Mouse (Mus musculus) neural tube, embryonic 13.5 days (tissue): Measurements from ENCODE around the gene Enho. TPM values are rescaled to one million over a fixed set of nuclear protein-coding genes. Genes with fewer than 3 reads are reported as not detected.

Experiments used
- ATAC-seq: fragments of 200-750 bp; cut with Nextera tagmentation; 2 replicates; pipeline ENCODE4 v1.8.0; 2017; ENCODE audit warnings: low read depth, mild to moderate bottlenecking, moderate TSS enrichment, moderate library complexity
- H3K27ac ChIP-seq: fragments of 300-500 bp; sonication (generic); replicated peaks from 2 replicates; pipeline ENCODE4 v1.5.1; 2015; ENCODE audit warnings: moderate library complexity, mild to moderate bottlenecking, inconsistent platforms
- H3K27me3 ChIP-seq: fragments of 300-500 bp; sonication (generic); 2 replicates; pipeline ENCODE4 v1.6.1; 2015; ENCODE audit warnings: mild to moderate bottlenecking, inconsistent platforms
- H3K36me3 ChIP-seq: fragments of 300-500 bp; sonication (generic); 2 replicates; pipeline ENCODE4 v1.6.1; 2015; ENCODE audit warnings: mild to moderate bottlenecking, inconsistent platforms
- H3K4me1 ChIP-seq: fragments of 300-500 bp; sonication (generic); replicated peaks from 2 replicates; pipeline ENCODE4 v1.6.1; 2015; ENCODE audit warnings: inconsistent platforms
- H3K4me2 ChIP-seq: fragments of 300-500 bp; sonication (generic); 2 replicates; pipeline ENCODE4 v1.6.1; 2015; ENCODE audit warnings: inconsistent platforms, mild to moderate bottlenecking, moderate library complexity
- H3K4me3 ChIP-seq: fragments of 300-500 bp; sonication (generic); 2 replicates; pipeline ENCODE4 v1.5.1; 2015; ENCODE audit warnings: mild to moderate bottlenecking, inconsistent platforms
- H3K9ac ChIP-seq: fragments of 300-500 bp; sonication (generic); 2 replicates; pipeline ENCODE4 v1.6.1; 2015; ENCODE audit warnings: moderate library complexity, mild to moderate bottlenecking, inconsistent platforms
- H3K9me3 ChIP-seq: fragments of 300-500 bp; sonication (generic); 2 replicates; pipeline ENCODE4 v1.6.1; 2016; ENCODE audit warnings: inconsistent platforms
- WGBS: fragments of 180-500 bp; shearing (Covaris S2); methylation state at CpG from one replicate; pipeline ENCODE4 v1.1.7; 2015; 5-methylcytosine and 5-hydroxymethylcytosine counted together
- polyA plus RNA-seq: library from polyadenylated mRNA; unstranded; fragments of >200 nt; fragmentation: Nextera tagmentation; extraction: Ambion mirVana; gene quantifications from 2 replicates; pipeline ENCODE4 v1.2.1, GENCODE M21; 2015

The Enho gene
- polyA plus RNA-seq, 1 experiment from 2014 or later = 81.9 TPM

DNA sequence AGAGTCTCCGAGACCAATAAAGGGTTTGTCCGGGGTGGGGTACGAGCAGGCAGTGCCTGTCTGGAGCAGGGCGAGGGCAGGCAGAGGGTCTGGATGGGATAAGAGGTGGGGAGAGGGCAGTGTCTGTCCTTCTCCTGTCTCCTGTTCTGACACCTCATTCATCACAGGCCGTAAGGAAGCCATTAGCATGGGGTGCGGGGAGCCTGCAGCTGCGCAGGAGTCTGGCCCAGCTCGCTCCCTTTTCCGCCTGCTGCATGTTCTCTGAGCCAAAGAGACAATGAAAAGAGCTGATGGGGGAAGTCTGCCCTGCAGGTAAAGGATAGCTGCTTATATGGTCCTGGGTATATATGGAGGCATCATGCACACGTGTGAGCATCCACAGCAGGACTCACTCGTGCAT lies 22.6 kb upstream of the Enho start:
- peak overlapping the region; percentile 31 for H3K9ac ChIP-seq
- H3K4me3 ChIP-seq = no peak overlapping the region
- WGBS = 47% methylated on average over 11 of the region's 11 CpGs
- no peak overlapping the region for H3K4me2 ChIP-seq
- H3K27me3 ChIP-seq = no peaks in the 10 kb centered on the region
- ATAC-seq = no peak
- H3K4me1 ChIP-seq = peaks cover 77% of the 10 kb centered on the region
- no peaks in the 10 kb centered on the region for H3K9me3 ChIP-seq
- peak overlapping the region; percentile 24; the same call in 1 of the 2 replicates for H3K27ac ChIP-seq
- peaks cover 12% of the 10 kb centered on the region; the same call in 1 of the 2 replicates for H3K36me3 ChIP-seq

DNA sequence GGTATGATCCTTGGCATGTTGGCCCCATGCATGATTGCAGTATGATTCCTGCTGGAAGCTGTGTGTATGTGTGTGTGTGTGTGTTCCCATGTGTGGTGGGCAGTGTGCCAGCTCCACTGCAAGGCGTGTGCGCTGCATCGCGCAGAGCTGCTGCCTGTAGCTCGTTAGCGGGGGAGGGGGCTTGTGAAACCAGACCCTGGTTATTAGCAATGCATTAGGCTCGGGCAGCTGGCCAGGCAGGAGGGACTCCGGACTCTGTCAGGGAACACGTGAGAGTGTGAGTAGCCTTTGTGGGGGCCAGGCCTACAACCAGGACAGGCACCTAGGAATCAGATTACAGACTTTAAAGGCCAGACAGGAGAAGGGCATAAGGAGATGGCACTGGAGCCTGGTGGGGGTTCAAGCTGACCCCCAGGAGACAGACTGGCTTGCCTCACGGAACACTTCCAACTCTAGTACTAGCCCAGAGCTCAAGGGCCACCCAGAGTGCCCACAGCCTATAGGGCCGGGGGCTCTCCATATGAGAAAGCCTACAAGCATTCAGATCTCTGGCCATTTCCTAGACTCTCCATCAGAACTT lies 20.8 kb upstream of the Enho start:
- 15% methylated on average over 11 of the region's 11 CpGs for WGBS
- Histone ChIP-seq H3K27me3 (no peaks in the 10 kb centered on the region), H3K4me1 (peaks cover 77% of the 10 kb centered on the region), H3K27ac (peak overlapping the region; percentile 56; the same call in 1 of the 2 replicates), H3K4me2 (no peak overlapping the region), H3K4me3 (no peak overlapping the region), H3K9ac (0 out of 2 replicates have a peak overlapping the region, but pooled peaks have one; percentile 8), H3K36me3 (peaks cover 10% of the 10 kb centered on the region), H3K9me3 (no peaks in the 10 kb centered on the region)
- no peak for ATAC-seq

DNA sequence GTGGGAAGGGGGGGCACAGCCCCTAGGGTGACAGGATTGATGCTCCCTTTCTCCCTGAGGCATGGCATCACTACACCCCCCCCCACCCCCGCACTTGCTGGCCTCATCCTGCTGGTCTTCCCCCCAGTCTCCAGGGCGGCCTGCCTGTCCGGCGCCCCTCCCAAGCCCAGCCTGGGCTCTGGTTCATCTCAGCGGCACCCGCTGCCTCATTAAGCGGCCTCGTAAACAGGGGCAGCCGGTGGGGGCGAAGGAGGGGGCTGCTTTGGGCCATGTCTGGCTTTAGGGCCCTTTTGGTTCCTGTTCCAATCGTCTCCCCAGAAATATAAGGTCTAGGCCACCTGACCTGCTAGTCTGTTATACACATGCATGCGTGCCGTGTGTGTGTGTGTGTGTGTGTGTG lies 19.4 kb upstream of the Enho start:
- peaks cover 64% of the 10 kb centered on the region for H3K4me1 ChIP-seq

DNA sequence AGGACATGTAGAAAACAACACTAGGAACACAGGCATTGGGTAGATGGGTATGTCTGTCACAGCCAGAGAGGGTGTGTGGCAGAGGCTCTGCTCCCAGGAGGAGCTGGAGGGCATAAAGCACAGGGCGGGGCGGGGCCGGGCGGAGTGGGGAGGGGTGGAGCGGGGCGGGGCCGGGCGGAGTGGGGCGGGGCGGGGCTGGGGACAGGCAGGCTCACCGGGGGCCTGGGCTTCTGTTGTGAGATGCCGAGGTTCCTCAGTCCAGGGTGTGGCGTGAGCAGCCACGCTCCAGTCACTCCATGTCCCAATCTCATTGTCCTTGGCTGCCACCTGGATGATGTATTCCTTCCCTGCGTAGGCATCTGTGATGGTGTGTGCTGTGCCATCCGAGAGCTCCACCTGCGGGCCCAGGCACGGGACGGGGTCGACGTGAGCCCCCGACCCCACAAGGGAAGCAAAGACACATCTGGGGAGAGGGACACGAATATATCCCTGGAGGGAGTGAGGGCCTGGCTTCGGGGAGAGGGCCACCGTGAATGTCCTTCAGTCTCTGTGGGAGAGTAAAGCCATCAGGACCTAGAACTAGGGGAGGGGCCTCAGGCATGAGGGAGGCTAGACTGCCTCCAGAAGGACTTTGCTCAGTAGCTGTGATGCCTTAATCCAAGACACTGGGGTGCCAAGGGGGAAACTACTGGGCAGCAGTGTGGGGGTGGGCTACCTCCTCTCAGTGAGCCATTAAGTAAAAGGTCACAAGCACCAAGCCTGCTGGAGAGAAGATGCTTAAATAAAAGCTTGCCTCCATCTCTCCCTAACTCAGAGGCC lies 18.7 kb upstream of the Enho start:
- ATAC-seq = 0 out of 2 replicates have a peak, but pooled peaks have one; percentile 12
- Histone ChIP-seq H3K27ac (peak overlapping the region; percentile 23), H3K9ac (peak overlapping the region; percentile 47; the same call in 1 of the 2 replicates), H3K36me3 (peaks cover 10% of the 10 kb centered on the region), H3K9me3 (no peaks in the 10 kb centered on the region), H3K27me3 (no peaks in the 10 kb centered on the region), H3K4me2 (0 out of 2 replicates have a peak overlapping the region, but pooled peaks have one; percentile 4), H3K4me1 (peaks cover 56% of the 10 kb centered on the region), H3K4me3 (no peak overlapping the region)
- WGBS = 18% methylated on average over 19 of the region's 25 CpGs

More for the DNA sequence above, 19.4 kb upstream of the Enho start:
- 50% methylated on average over 13 of the region's 13 CpGs for WGBS
- Histone ChIP-seq H3K9me3 (no peaks in the 10 kb centered on the region), H3K4me2 (no peak overlapping the region), H3K27me3 (no peaks in the 10 kb centered on the region), H3K9ac (peak overlapping the region; percentile 47; the same call in 1 of the 2 replicates), H3K36me3 (peaks cover 10% of the 10 kb centered on the region), H3K27ac (peak overlapping the region; percentile 6; the same call in 1 of the 2 replicates), H3K4me3 (no peak overlapping the region)
- ATAC-seq = no peak

DNA sequence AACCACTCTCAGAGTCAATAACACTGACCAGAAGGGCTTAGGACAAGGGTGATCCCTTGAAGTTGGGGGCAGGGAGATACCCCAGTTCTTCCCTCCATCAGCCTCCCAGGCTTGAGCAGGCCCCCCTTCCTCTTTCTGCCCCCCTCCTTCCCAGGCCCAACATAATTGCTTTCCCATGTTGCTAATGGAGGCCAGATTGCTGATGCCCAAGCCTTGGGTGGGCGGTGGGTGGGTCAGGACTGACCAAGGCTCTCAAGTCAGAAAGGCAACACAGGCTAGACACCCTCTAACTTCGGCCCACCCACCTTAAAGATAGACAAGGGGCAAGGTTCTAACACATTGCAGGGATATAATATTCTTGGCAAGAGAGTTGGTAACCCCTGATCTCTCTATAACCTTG lies 15.4 kb upstream of the Enho start:
- no peak for ATAC-seq
- H3K27me3 ChIP-seq = no peaks in the 10 kb centered on the region
- no peak overlapping the region for H3K27ac ChIP-seq
- no peak overlapping the region for H3K4me2 ChIP-seq
- 89% methylated on average over 2 of the region's 2 CpGs for WGBS
- H3K9ac ChIP-seq = no peak overlapping the region
- peaks cover 10% of the 10 kb centered on the region for H3K36me3 ChIP-seq
- H3K4me3 ChIP-seq = no peak overlapping the region
- H3K4me1 ChIP-seq = peaks cover 29% of the 10 kb centered on the region
- H3K9me3 ChIP-seq = no peaks in the 10 kb centered on the region

DNA sequence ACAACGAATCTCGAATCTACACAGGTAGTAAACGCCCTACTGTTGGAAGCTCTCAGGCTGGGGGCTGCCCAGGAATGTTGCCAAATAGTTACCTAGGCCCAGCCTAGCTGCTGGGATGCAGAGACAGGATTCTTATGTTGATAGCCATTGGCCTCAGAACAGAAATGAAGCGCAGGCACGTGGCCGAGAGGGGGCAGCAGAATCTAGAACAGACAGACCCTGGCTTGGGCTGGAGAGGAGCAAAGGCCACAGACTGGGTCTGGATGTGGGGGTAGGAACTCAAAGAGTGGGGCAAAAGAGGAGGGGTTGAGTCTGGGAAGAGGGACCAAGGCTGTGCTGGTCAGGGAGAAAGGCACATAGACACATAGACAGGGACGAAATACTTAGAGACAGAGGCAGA lies 14.1 kb upstream of the Enho start:
- Histone ChIP-seq H3K4me1 (peaks cover 21% of the 10 kb centered on the region), H3K27ac (no peak overlapping the region), H3K36me3 (peaks cover 10% of the 10 kb centered on the region), H3K4me3 (no peak overlapping the region), H3K9ac (no peak overlapping the region), H3K9me3 (no peaks in the 10 kb centered on the region), H3K27me3 (no peaks in the 10 kb centered on the region), H3K4me2 (no peak overlapping the region)
- peak; percentile 54; the same call in 1 of the 2 replicates for ATAC-seq
- 16% methylated on average over 7 of the region's 7 CpGs for WGBS

DNA sequence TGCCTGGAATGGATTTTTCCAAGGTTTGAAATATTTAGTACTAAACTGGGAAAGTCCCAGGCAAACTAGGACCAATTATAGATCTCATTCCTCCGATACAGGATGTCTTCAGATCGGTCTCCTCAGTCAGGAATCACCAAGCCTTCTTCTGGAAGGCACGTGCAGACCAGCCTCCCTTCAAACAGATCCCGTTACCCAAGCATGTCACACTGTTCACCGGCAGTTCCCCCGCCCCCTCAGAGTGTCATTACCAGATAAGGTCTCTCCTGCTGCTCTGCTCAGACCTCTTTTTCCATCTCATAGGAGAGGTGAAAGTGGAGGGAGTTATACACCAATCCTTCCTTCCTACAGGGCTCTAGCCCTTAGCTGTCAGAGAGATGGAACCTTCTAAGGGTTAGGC lies 13.6 kb upstream of the Enho start:
- Histone ChIP-seq H3K9me3 (no peaks in the 10 kb centered on the region), H3K27me3 (no peaks in the 10 kb centered on the region), H3K4me2 (no peak overlapping the region), H3K36me3 (peaks cover 10% of the 10 kb centered on the region), H3K9ac (no peak overlapping the region), H3K4me1 (peaks cover 16% of the 10 kb centered on the region), H3K27ac (no peak overlapping the region), H3K4me3 (no peak overlapping the region)
- WGBS = 60% methylated on average over 6 of the region's 6 CpGs
- ATAC-seq = 0 out of 2 replicates have a peak, but pooled peaks have one; percentile 40

DNA sequence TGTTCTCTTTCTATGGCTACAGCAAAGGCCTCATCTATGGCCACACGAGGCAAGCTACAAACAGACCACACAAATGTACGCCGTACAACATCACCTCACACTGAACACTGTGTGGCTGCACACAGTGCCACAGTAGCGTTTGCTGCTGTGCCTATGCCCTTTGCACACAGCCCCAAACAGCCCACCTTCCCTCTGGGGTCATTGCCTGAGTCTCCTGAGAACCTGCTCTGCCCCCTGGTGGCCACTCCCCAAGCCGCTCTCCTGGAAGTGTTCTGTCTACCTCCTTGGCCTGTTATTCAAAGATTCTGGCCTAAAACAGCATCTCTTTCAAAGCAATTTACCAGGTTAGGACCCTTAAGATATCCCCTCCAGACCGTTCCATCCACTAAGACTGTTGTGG lies 13.2 kb upstream of the Enho start:
- WGBS = 39% methylated on average over 6 of the region's 6 CpGs
- Histone ChIP-seq H3K36me3 (peaks cover 10% of the 10 kb centered on the region), H3K4me2 (no peak overlapping the region), H3K4me3 (no peak overlapping the region), H3K27ac (no peak overlapping the region), H3K9me3 (no peaks in the 10 kb centered on the region), H3K9ac (peak overlapping the region; percentile 1; the same call in 1 of the 2 replicates), H3K27me3 (no peaks in the 10 kb centered on the region), H3K4me1 (peaks cover 11% of the 10 kb centered on the region)
- peak; percentile 51 for ATAC-seq

DNA sequence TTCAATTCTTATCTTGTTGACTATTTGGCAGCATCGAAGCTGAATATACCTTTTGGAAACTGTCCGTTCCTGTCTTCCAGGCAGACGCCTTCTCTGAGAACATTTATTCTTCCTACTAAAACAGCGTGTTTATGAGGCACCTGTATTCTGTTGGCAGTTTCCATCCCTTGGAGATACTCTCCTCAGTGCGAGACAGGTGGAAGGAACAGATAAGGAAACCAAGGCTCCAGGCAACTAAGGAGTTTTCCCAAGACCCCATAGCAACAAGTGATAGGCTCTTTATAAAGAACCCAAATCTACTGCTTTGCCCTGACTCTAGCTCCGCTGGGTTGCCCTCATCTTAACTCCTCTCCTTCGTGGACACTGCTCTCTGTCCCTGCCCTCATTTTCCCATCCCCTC lies 8.5 kb upstream of the Enho start:
- Histone ChIP-seq H3K27me3 (no peaks in the 10 kb centered on the region), H3K9me3 (no peaks in the 10 kb centered on the region), H3K4me1 (peaks cover 6% of the 10 kb centered on the region; the same call in 1 of the 2 replicates), H3K9ac (no peak overlapping the region), H3K4me2 (no peak overlapping the region), H3K4me3 (no peak overlapping the region), H3K36me3 (no peaks in the 10 kb centered on the region), H3K27ac (no peak overlapping the region)
- ATAC-seq = no peak
- 73% methylated on average over 7 of the region's 7 CpGs for WGBS

DNA sequence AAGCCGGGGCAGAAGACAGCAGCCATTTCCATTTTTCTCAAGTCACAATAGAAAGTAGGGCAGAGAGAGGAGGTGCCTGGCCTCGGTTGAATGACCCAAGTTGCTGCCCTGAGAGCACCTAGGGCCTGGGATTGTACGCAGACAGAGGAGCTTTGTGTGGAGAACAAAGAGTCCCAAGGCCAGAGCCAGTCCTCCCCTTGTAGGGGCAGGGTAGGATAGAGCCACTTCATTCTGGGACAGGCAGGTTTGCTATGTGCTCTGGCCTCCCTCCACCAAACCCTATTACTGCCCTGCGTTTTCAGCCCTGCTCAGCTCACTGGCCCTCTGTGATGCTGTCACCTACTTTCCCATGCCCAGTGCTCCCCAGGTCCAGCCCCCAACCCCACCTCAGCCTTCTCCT lies 8.0 kb upstream of the Enho start:
- Histone ChIP-seq H3K27me3 (no peaks in the 10 kb centered on the region), H3K4me2 (no peak overlapping the region), H3K27ac (no peak overlapping the region), H3K9me3 (no peaks in the 10 kb centered on the region), H3K9ac (no peak overlapping the region), H3K36me3 (no peaks in the 10 kb centered on the region), H3K4me3 (no peak overlapping the region), H3K4me1 (peaks cover 2% of the 10 kb centered on the region; the same call in 1 of the 2 replicates)
- WGBS = 13% methylated on average over 4 of the region's 4 CpGs
- ATAC-seq = peak; percentile 20; the same call in 1 of the 2 replicates

DNA sequence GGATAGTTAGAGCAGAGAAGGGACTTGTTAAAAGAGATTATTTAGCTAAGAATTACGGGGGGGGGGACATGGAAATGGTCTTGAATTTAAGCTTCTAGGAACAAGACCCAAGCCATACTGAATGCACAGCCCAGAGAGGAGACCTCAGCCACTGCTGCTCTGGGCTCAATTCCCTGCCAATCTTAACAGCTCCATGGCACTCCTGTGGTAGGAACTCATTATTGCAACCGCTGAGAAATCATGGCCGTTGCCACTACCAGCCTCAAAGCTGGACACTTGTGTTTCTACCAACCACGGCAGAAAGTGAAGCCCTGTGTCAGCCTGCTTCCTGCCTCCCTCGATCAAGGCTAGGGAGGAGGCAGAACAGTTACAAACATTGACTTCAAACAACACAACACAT lies 5.4 kb upstream of the Enho start:
- no peak overlapping the region for H3K9ac ChIP-seq
- H3K4me1 ChIP-seq = peaks cover 10% of the 10 kb centered on the region
- no peak overlapping the region for H3K4me3 ChIP-seq
- whole genome bisulfite sequencing = 43% methylated on average over 5 of the region's 5 CpGs
- no peaks in the 10 kb centered on the region for H3K9me3 ChIP-seq
- H3K36me3 ChIP-seq = no peaks in the 10 kb centered on the region
- no peak overlapping the region for H3K27ac ChIP-seq
- H3K4me2 ChIP-seq = no peak overlapping the region
- no peak for ATAC-seq
- no peaks in the 10 kb centered on the region for H3K27me3 ChIP-seq

DNA sequence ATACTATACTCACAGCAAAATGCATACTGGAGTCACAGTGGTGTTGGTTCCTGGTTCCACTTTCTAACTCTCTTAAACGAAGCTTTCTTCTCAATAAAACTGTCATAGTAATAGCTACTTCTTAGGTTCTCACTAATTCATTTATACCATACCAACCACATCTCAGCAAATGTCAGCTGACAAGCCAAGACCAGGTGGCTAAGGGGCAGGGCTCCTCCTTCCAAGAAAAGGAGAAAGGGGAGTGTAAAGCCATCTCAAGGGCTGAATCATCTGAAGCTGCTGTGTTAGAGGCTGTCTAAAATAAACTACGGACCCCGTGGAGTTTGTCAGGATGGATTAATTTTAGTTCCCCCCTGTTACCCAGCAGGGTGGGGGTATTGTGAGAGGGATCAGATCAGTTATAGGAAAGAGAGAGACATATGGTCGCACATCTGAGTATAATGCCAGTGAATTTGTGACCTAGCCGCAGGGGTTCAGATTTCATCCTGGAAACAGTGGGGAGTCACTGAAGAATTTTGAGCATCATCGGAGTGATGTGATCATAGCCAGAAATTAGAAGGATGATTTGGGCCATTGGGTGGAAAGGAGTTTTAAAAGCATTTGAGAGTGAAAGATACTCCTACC lies 1.2 kb upstream of the Enho start:
- 0 out of 2 replicates have a peak overlapping the region, but pooled peaks have one; percentile 42 for H3K27ac ChIP-seq
- H3K27me3 ChIP-seq = no peaks in the 10 kb centered on the region
- H3K9me3 ChIP-seq = no peaks in the 10 kb centered on the region
- ATAC-seq = no peak
- H3K36me3 ChIP-seq = peaks cover 11% of the 10 kb centered on the region
- H3K4me2 ChIP-seq = no peak overlapping the region
- peaks cover 48% of the 10 kb centered on the region for H3K4me1 ChIP-seq
- H3K9ac ChIP-seq = no peak overlapping the region
- WGBS = 65% methylated on average over 6 of the region's 6 CpGs
- H3K4me3 ChIP-seq = no peak overlapping the region
